Mouse (Mus musculus): Measurements from ENCODE around the gene Htr3a. TPM values are rescaled to one million over a fixed set of nuclear protein-coding genes. Genes with fewer than 3 reads are reported as not detected.
A peak's percentile ranks its signal among the peaks of the same experiment; 100 is the strongest.

The Htr3a gene
- polyA plus RNA-seq, 1 experiment: not detected

- Histone ChIP-seq H3K27me3 (ENCODE audit: control insufficient read depth, insufficient read depth, low read length, poor library complexity, severe bottlenecking) (no peaks in the 10 kb centered on the region), H3K4me1 (ENCODE audit: control insufficient read depth, insufficient read depth, low read length) (no peaks in the 10 kb centered on the region), H3K9ac (ENCODE audit: low read depth, poor library complexity, severe bottlenecking) (no peak overlapping the region), H3K36me3 (ENCODE audit: control insufficient read depth, insufficient read depth, low read length, poor library complexity, severe bottlenecking) (no peaks in the 10 kb centered on the region), H3K9me3 (replicated peaks; ENCODE audit: control insufficient read depth, insufficient read depth, low read length, poor library complexity, severe bottlenecking) (no peaks in the 10 kb centered on the region), H3K27ac (ENCODE audit: insufficient read depth, low read length) (no peak overlapping the region), H3K4me3 (ENCODE audit: low read depth, low read length) (no peak overlapping the region)
- TF ChIP-seq POLR2A (IDR thresholded peaks at IDR 0.05; ENCODE audit: insufficient read depth, low read length) (no peak), EP300 (IDR thresholded peaks at IDR 0.05; ENCODE audit: insufficient read depth, low read depth, low read length) (no peak), CTCF (IDR thresholded peaks at IDR 0.05; ENCODE audit: low read depth, low read length) (no peak)
These were observed 6.5 kb downstream of the Htr3a start for GRCm38 (mm10) chr9:48904421-48904820.

GRCm38 (mm10) chr9:48903766-48904165, 7.1 kb downstream of the Htr3a start:
- H3K36me3 ChIP-seq (ENCODE audit: control insufficient read depth, insufficient read depth, low read length, poor library complexity, severe bottlenecking): no peaks in the 10 kb centered on the region
- H3K9ac ChIP-seq (ENCODE audit: low read depth, poor library complexity, severe bottlenecking): no peak overlapping the region
- no peaks in the 10 kb centered on the region for H3K4me1 ChIP-seq (ENCODE audit: control insufficient read depth, insufficient read depth, low read length)
- TF ChIP-seq EP300 (IDR thresholded peaks at IDR 0.05; ENCODE audit: insufficient read depth, low read depth, low read length) (no peak), POLR2A (IDR thresholded peaks at IDR 0.05; ENCODE audit: insufficient read depth, low read length) (no peak), CTCF (IDR thresholded peaks at IDR 0.05; ENCODE audit: low read depth, low read length) (no peak)
- H3K27me3 ChIP-seq (ENCODE audit: control insufficient read depth, insufficient read depth, low read length, poor library complexity, severe bottlenecking): no peaks in the 10 kb centered on the region
- H3K9me3 ChIP-seq (replicated peaks; ENCODE audit: control insufficient read depth, insufficient read depth, low read length, poor library complexity, severe bottlenecking): no peaks in the 10 kb centered on the region
- H3K27ac ChIP-seq (ENCODE audit: insufficient read depth, low read length): no peak overlapping the region
- no peak overlapping the region for H3K4me3 ChIP-seq (ENCODE audit: low read depth, low read length)

- H3K9ac ChIP-seq (ENCODE audit: low read depth, poor library complexity, severe bottlenecking): no peak overlapping the region
- no peak overlapping the region for H3K27ac ChIP-seq (ENCODE audit: insufficient read depth, low read length)
- no peaks in the 10 kb centered on the region for H3K27me3 ChIP-seq (ENCODE audit: control insufficient read depth, insufficient read depth, low read length, poor library complexity, severe bottlenecking)
- H3K4me3 ChIP-seq (ENCODE audit: low read depth, low read length): no peak overlapping the region
- H3K9me3 ChIP-seq (replicated peaks; ENCODE audit: control insufficient read depth, insufficient read depth, low read length, poor library complexity, severe bottlenecking): no peaks in the 10 kb centered on the region
- TF ChIP-seq EP300 (IDR thresholded peaks at IDR 0.05; ENCODE audit: insufficient read depth, low read depth, low read length) (no peak), CTCF (IDR thresholded peaks at IDR 0.05; ENCODE audit: low read depth, low read length) (no peak), POLR2A (IDR thresholded peaks at IDR 0.05; ENCODE audit: insufficient read depth, low read length) (no peak)
- H3K4me1 ChIP-seq (ENCODE audit: control insufficient read depth, insufficient read depth, low read length): no peaks in the 10 kb centered on the region
- no peaks in the 10 kb centered on the region for H3K36me3 ChIP-seq (ENCODE audit: control insufficient read depth, insufficient read depth, low read length, poor library complexity, severe bottlenecking)
These were observed 12.3 kb downstream of the Htr3a start for GRCm38 (mm10) chr9:48898551-48898950.

GRCm38 (mm10) chr9:48895819-48896536, 14.9 kb downstream of the Htr3a start:
- no peaks in the 10 kb centered on the region for H3K9me3 ChIP-seq (replicated peaks; ENCODE audit: control insufficient read depth, insufficient read depth, low read length, poor library complexity, severe bottlenecking)
- no peaks in the 10 kb centered on the region for H3K27me3 ChIP-seq (ENCODE audit: control insufficient read depth, insufficient read depth, low read length, poor library complexity, severe bottlenecking)
- H3K4me3 ChIP-seq (ENCODE audit: low read depth, low read length): no peak overlapping the region
- no peak for TF ChIP-seq POLR2A (IDR thresholded peaks at IDR 0.05; ENCODE audit: insufficient read depth, low read length)
- peak; percentile 43; the same call in 1 of the 2 replicates for TF ChIP-seq EP300 (IDR thresholded peaks at IDR 0.05; ENCODE audit: insufficient read depth, low read depth, low read length)
- no peak overlapping the region for H3K9ac ChIP-seq (ENCODE audit: low read depth, poor library complexity, severe bottlenecking)
- H3K36me3 ChIP-seq (ENCODE audit: control insufficient read depth, insufficient read depth, low read length, poor library complexity, severe bottlenecking): no peaks in the 10 kb centered on the region
- no peak overlapping the region for H3K27ac ChIP-seq (ENCODE audit: insufficient read depth, low read length)
- H3K4me1 ChIP-seq (ENCODE audit: control insufficient read depth, insufficient read depth, low read length): no peaks in the 10 kb centered on the region

- Histone ChIP-seq H3K27me3 (ENCODE audit: control insufficient read depth, insufficient read depth, low read length, poor library complexity, severe bottlenecking) (no peaks in the 10 kb centered on the region), H3K4me1 (ENCODE audit: control insufficient read depth, insufficient read depth, low read length) (peaks cover 2% of the 10 kb centered on the region), H3K9ac (ENCODE audit: low read depth, poor library complexity, severe bottlenecking) (no peak overlapping the region), H3K4me3 (ENCODE audit: low read depth, low read length) (no peak overlapping the region), H3K27ac (ENCODE audit: insufficient read depth, low read length) (no peak overlapping the region), H3K9me3 (replicated peaks; ENCODE audit: control insufficient read depth, insufficient read depth, low read length, poor library complexity, severe bottlenecking) (no peaks in the 10 kb centered on the region), H3K36me3 (ENCODE audit: control insufficient read depth, insufficient read depth, low read length, poor library complexity, severe bottlenecking) (no peaks in the 10 kb centered on the region)
- TF ChIP-seq POLR2A (IDR thresholded peaks at IDR 0.05; ENCODE audit: insufficient read depth, low read length): no peak
- TF ChIP-seq CTCF (IDR thresholded peaks at IDR 0.05; ENCODE audit: low read depth, low read length): no peak
- no peak for TF ChIP-seq EP300 (IDR thresholded peaks at IDR 0.05; ENCODE audit: insufficient read depth, low read depth, low read length)
These were observed 16.1 kb downstream of the Htr3a start for GRCm38 (mm10) chr9:48894755-48895154.

DNA sequence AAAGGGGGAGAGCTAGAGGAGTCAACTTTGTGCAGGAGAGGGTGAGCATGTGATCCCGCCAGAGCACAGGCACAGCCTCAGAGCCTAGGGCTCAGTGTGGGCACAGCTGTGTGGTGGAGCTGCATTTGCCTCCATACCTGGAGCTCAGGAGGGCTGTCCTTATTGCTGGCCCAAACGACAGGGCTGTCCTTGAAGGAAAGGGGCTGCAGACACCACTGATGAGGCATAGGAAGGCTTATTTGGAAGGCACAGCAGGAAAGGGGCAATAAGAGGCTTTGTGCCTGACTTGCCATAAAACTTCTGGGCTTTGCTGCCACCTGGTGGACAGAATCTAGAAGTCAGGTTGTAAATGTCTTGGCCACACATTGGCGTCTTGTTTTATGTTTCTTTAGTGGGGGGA, 16.9 kb downstream of the Htr3a start:
- Histone ChIP-seq H3K36me3 (ENCODE audit: control insufficient read depth, insufficient read depth, low read length, poor library complexity, severe bottlenecking) (no peaks in the 10 kb centered on the region), H3K27ac (ENCODE audit: insufficient read depth, low read length) (no peak overlapping the region), H3K4me3 (ENCODE audit: low read depth, low read length) (no peak overlapping the region), H3K4me1 (ENCODE audit: control insufficient read depth, insufficient read depth, low read length) (peaks cover 6% of the 10 kb centered on the region), H3K9ac (ENCODE audit: low read depth, poor library complexity, severe bottlenecking) (no peak overlapping the region), H3K27me3 (ENCODE audit: control insufficient read depth, insufficient read depth, low read length, poor library complexity, severe bottlenecking) (no peaks in the 10 kb centered on the region), H3K9me3 (replicated peaks; ENCODE audit: control insufficient read depth, insufficient read depth, low read length, poor library complexity, severe bottlenecking) (no peaks in the 10 kb centered on the region)
- TF ChIP-seq CTCF (IDR thresholded peaks at IDR 0.05; ENCODE audit: low read depth, low read length): peak; percentile 21
- TF ChIP-seq POLR2A (IDR thresholded peaks at IDR 0.05; ENCODE audit: insufficient read depth, low read length): no peak
